Mouse (Mus musculus) brain, adult 2 months (tissue): ENCODE data around the gene Phgr1.
A peak's percentile ranks its signal among the peaks of the same experiment; 100 is the strongest.

Experiments
- DNase-seq: peaks from one replicate; pipeline ENCODE4 v3.0.0; 2011; ENCODE audit warnings: low read depth, low spot score

Phgr1 gene

DNA sequence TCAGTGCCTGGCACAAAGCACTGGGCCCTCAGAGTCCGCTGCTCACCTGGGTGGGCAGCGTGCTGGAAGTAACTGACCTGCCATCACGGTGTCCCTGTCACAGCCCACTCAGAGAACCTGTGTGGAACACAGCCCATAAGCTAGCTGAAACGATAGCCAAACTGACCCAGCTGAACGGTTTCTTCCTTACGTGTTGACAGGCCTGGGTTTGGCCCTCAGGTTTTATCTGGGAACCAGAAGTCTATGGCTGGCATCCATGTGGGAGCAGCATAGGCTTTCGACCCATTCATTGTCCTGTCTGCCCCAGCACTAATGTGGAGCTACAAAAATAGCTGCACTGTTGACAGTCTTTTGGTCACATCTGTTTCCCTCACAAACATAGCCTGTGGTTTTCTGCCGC, 22.1 kb upstream of the Phgr1 start:
- DNase-seq: peak; percentile 45

GRCm38 (mm10) chr2:118751896-118752791, 20.4 kb upstream of the Phgr1 start:
- no peak for DNase-seq

GRCm38 (mm10) chr2:118752792-118753108, 19.8 kb upstream of the Phgr1 start:
- DNase-seq: no peak

DNA sequence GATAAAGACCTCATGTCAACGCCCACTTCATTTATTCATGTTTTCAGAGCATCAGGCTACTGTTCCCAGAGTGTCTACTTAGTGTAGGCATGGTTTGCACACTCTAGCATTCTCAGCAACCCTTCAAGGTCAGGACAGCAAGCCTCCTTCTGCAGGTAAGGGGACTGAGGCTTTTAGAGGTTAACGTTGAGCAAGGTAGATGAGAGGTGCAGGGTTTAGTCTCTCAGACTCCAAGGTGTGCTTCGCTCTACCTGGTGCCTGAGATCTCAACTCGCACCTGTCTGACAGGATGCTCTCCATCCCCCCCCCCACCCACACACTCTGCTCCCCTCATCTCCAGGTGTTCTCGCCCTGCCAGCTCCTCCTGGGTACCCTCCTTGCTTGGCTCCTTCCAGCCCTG, 18.4 kb upstream of the Phgr1 start:
- no peak for DNase-seq

- DNase-seq: no peak
These were observed 17.2 kb upstream of the Phgr1 start for GRCm38 (mm10) chr2:118755407-118755806.

- DNase-seq: peak; percentile 63
These were observed 16.5 kb upstream of the Phgr1 start for GRCm38 (mm10) chr2:118756103-118756502.

DNA sequence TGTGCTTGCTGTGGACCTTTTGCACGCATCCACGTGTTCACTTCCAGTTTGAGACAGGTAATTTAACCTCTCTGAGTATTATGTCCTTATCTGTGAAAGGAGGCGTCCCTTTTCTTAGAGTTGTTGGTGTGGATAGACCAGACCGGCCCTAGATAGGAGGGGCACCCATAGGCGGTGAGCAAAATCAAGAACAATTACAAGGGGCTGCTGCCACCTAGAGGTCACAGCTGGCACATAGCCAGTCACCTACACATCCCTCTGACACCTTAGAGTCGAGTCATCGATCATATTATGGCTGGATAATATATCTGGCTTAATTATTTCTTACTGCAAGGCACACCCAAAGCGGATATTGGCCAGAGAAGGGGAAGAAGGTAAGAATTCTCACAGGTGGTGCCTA, 12.7 kb upstream of the Phgr1 start:
- DNase-seq: peak; percentile 79

DNA sequence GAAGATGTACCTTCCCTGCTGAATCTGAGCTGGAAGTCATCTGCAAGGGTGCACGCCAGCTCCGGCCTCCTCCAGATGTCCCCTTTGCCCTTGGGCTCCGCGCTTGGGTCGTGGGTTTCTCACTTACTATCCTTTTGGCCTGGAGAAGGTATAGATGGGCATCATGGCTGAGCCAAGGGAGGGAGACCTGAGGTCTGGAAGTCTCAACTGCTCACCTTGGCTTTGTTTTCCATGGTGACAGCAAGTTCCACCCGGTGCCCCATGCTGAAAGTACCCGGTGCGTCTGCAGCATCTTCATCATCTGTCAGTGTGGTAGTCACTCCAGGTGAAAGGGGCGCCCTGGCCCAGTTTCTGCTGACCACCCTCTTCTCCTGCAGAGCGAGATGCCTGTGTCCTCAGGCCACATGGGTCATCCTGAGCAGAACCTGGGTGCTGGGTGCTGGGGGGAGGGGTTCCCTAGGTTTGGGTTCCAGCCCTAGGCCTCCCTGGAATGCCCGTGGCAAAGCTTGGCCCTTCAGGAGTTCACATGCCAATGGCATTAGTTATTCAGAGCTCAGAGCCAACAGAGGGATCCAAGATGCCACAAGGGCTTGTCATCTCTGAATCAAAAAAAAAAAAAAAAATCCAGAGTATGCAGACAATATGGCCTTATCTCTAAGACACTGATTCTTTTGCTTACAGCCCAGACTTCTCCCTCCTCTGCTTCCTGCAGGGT, 12.1 kb upstream of the Phgr1 start:
- DNase-seq: no peak

- DNase-seq: no peak
These were observed 11.2 kb upstream of the Phgr1 start for GRCm38 (mm10) chr2:118761358-118761757.

- peak; percentile 94 for DNase-seq
These were observed 10.4 kb upstream of the Phgr1 start, which contains the start of gene Ccdc9b for GRCm38 (mm10) chr2:118761906-118762783. Gene Ccdc9b (minus strand): TSS chr2:118762661.

DNA sequence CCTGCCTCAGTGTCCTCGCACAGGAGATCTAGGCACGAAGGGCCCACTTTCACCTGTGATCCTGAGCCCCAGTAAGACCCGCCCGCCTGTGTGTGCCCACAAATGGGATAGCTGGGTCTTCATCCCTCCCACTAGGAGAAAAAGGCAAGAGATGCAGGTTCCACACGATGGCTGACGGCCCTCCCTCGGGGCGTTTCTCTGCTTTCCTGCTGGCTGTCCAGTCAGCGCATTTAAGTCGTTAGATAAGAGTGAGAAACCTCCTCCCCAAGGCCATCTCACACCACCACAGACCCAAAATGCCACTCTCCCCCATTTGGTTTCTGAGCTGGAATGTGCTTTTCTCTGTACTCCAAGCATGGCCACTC, 9.8 kb upstream of the Phgr1 start:
- DNase-seq: no peak

DNA sequence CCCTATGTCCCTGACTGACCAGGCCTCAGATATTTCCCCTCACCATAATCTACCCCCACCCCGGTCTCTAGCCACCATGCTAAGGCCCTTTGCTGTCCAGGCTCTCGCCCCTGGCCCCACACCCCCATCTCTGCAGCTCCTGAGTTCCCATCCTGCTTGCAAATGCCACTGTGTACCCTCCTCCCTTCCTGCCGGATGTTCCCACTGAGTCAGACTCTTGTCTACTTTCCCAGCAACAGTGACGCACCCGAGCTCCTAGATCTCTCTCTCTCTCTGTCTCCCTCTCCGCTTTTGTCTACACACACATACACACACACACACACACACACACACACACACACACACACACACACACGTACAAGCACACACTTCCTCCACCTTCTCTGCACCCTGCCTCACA, 9.1 kb upstream of the Phgr1 start:
- DNase-seq: peak; percentile 94

- DNase-seq: peak; percentile 83
These were observed 8.3 kb upstream of the Phgr1 start for GRCm38 (mm10) chr2:118764094-118764831.

DNA sequence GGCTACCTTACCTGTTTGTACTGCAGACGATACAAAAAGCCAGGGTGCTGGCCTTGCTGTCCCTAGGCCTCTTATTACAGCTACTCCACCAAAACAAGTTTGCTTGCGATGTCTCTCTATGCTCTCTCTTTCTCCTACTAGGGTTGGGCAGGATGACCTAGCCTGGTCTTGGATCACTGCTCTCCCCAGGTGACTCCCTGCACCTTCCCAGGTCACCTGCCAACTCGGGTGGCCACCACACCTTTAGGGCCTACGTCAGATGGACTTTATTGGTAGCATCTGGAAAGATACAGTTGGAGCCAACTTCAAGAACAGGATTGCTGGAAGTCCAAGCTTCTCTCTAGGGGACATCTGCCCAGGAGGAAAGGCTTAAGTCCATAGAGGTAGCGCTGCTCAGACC, 7.7 kb upstream of the Phgr1 start:
- no peak for DNase-seq

DNA sequence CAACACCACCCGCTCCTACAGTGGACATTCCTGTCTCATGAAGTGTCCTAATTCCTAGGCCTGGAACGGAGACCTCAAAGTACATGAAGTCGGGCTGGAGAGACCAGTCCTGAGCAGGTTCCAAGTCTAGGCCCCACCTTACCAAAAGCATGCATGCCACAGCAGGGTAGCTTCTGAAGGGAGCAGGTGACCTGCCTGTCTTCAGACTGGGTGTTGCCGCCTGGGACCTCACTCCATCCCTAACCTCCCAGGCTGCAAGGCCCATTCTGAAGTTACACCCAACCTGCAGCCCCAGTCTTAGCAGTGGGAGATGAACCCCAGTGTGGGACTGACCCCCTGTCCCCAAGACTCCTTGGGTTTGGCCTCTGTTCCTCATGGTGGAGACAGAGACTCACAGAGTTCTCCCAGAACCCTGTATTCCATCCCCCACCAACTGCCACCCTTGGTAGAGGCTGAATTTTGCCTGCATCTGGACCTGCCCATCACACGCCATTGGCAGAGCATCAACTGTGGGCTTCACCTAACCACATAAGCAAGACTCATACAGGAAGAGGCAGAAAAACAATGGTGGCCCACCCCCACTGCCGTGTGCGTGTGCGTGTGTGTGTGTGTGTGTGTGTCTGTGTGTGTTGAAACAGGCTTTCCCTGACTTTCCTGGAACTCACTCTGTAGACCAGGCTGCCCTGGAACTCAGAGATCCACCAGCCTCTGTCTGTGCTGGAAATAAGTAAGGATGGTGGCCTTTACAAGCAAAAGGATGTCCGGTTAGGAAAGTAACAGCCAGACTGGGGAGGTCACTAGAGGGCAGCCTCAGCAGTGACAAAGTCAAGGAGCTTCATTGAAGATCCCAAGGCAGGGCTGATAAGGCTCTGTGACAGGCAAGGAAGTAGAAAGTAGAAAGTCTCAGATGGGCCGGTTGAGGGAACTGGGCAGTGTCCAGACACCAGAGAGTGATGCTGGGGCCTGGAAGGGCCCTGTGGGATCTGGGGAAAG, 6.2 kb upstream of the Phgr1 start:
- no peak for DNase-seq

DNA sequence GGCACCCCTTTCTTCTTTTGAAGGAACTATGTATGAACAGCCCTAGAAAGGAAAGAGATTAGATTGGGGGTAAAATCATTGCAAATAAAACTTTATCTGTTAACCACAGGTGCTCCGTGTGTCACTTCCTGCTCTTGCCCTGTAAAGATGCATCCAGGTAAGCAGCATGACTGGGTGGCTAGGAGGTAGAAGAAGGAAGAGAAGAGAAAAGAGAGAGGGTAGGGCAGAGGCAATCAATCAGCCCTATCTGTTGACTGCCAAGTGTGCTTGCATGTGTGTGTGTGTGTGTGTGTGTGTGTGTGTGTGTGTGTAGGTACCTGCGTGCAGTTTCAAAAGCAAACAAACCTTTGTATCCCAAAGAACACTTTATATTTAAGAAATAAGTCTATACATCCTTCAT, 2.0 kb downstream of the Phgr1 start:
- DNase-seq: no peak

DNA sequence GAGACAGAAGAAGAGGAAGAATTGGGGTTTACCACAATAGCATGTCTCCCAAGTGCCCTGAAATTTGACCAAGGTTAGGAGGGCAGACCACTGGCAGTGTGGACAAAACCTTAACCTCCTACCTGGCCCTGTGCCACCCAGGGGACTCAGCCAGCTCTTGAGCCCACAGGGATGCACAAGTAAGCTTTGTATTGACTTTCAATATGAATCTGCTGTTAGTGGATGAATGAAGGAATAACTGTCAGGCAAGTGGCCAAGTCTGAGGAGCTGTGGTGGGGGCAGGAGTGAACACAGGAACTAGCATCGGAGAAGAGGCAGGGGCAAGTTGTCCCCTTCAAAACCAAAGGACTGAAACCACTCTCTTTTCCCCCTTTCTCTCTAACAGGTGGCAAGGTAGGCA, 2.8 kb downstream of the Phgr1 start:
- DNase-seq: peak; percentile 63

DNA sequence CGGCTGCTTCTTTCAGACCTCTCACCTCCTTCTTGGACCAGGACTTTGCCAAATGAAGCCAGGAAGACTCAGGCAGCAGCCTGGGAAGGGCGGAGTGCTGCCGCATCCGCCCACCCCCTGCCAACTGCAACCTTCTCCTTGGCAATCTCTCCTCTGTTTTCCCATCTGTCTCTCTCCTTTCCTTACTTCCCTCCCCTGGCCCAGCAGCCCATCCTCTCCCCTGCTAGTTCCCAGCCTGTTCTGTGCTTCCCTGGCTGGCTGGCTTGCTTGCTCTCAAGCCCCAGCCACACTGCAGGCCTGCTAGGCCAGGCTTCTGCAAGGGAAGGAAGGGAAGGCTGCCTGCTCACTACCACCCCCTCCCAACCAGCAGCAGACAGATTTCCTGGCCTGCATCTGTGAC, 3.3 kb downstream of the Phgr1 start:
- DNase-seq: peak; percentile 96

- no peak for DNase-seq
These were observed 3.7 kb downstream of the Phgr1 start for GRCm38 (mm10) chr2:118776295-118776694.

GRCm38 (mm10) chr2:118778418-118778817, 5.8 kb downstream of the Phgr1 start:
- no peak for DNase-seq
